Mouse (Mus musculus) fat pad, adult 2 months (tissue): ENCODE measurements around the gene Ndrg3.
"Not testable (repeated sequence)": the region's sequence is repeated elsewhere in the genome, so short reads cannot be mapped to it uniquely, and the experiment has no call there.

ENCODE experiments used
- DNase-seq: peaks from one replicate; pipeline ENCODE4 v3.0.0-alpha.2; 2011; ENCODE audit warnings: low read depth, low spot score; ENCODE audit errors: extremely low read depth

The Ndrg3 gene

DNA sequence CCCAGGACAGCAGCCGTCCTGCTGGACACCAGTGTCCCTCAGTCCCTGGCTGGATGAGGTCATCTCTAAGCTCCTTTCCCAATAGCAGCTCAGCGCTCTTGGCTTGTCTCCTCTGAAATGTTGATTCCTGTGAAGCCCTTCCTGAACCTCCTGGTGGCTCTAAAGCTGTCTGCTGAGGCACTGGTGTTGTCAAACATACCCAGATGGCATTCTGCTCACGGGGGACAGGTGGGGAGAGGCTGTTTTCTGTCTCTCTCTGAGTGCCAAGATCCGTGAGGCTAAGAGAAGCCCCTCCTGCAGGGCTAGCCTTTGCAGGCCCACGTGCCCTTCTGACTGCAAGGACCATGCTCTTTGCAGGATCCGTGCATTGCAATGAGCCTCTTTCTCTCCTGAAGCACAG, 51.9 kb downstream of the Ndrg3 start:
- DNase-seq = not testable (repeated sequence)

DNA sequence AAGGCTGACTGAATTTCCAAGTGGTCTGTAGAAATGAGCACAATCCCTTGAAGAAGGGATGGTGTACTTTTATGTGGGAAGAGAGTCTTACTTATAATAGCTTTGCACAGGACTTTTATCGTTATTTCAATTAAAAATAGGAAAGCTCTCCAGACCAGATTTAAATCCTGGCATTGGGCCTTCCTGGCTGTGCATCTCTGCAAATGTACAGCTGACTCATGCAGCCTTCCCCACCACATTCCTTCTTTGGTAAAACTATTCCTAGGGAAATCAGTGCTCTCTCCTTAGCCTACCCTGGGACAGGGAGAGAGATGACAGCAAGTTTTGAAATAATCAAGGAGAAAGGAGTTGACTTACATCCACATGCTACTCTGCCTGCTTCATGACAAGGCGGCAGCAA, 54.1 kb downstream of the Ndrg3 start:
- DNase-seq = no peak

- DNase-seq = no peak
These were observed 56.9 kb downstream of the Ndrg3 start for GRCm38 (mm10) chr2:156935005-156935404.

DNA sequence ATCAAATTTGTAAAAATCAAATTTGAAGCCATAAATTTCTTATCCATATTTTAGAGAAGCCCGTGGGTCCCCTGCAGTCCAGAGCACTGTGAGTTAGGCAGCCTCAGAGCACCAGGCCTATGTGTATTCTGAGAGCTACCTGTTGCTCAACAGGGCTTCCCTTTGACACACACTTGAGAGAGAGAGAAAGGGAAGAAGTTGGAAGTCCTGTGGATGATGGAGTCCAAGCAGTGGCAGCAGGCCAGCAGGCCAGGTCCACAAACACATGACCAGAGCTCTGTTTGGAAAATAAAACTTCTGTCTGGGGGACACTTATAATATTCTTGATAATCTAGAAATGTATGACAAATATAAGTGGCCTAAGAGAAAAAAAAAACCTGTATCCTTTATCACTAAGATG, 58.4 kb downstream of the Ndrg3 start:
- DNase-seq = no peak

- DNase-seq = no peak
These were observed 60.4 kb downstream of the Ndrg3 start for GRCm38 (mm10) chr2:156931421-156931820.

GRCm38 (mm10) chr2:156930549-156930948, 61.3 kb downstream of the Ndrg3 start:
- no peak for DNase-seq

DNA sequence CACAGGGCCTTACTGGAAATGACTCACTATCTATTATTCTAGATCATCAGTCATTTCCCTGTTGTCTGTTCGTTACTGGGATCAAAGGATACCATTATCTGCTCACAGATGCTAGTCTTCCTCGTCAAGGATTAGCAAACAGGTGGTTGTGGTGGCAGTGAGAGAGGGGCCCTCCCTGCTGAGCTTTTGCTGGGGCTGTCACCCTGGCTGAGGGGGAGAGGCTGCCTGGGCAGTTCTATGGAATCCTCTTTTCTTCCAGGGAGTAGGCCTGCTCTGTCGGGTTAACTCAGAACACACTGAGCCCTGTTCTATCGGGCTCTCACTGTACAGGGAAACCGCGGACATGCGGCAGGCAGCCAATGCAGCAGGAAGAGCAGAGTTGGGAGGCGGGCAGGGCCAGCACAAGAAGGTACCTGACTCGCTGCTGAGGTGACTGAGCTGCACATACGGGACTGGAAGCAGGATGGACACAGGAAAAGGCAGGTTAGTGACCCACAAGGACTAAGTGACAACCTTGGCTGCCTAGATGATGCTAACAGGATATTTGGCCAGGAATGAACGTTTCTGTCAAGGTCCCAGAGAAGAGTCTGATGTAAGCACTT, 62.2 kb downstream of the Ndrg3 start:
- DNase-seq = no peak

DNA sequence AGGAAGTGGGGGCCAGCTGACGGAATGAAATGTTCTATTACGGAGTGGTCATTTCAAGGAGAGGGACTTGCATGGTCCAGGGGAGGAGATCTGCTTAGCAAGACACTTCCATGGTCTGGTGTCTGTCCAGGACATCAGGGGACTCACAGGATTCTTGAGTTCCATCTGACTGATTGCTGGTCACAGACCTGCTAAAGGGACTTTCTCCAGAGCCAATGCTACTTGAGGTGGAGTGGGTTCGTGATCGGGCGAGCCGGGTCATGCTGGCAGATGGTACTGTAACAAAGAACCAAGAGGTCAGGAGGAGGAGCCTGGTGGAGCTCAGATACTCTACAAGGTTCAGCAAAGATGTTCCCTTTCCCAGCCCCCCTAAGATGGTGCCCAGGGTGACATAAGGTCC, 63.2 kb downstream of the Ndrg3 start:
- DNase-seq = no peak

- DNase-seq = no peak
These were observed 64.2 kb downstream of the Ndrg3 start for GRCm38 (mm10) chr2:156927663-156928062.

- not testable (repeated sequence) for DNase-seq
These were observed 66.2 kb downstream of the Ndrg3 start for GRCm38 (mm10) chr2:156925611-156926010.

DNA sequence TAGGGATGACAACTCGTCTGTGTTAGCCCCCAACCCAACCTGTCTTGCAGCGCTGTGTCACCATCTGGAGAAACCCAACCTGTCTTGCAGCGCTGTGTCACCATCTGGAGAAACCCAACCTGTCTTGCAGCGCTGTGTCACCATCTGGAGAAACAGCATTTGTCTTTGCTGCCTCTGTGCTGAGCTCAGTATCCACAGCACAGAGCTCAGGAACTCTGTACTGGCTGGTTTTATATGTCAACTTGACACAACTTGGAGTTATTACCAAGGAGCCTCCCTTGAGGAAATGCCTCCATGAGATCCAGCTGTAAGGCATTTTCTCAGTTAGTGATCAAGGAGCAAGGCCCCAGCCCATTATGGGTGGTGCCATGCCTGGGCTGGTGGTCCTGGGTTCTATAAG, 66.8 kb downstream of the Ndrg3 start:
- not testable (repeated sequence) for DNase-seq

- no peak for DNase-seq
These were observed 67.5 kb downstream of the Ndrg3 start for GRCm38 (mm10) chr2:156924210-156924898.

GRCm38 (mm10) chr2:156923057-156923456, 68.8 kb downstream of the Ndrg3 start:
- DNase-seq = no peak

GRCm38 (mm10) chr2:156919796-156920195, 72.1 kb downstream of the Ndrg3 start:
- no peak for DNase-seq

- DNase-seq = not testable (repeated sequence)
These were observed 72.7 kb downstream of the Ndrg3 start for GRCm38 (mm10) chr2:156919191-156919590.

DNA sequence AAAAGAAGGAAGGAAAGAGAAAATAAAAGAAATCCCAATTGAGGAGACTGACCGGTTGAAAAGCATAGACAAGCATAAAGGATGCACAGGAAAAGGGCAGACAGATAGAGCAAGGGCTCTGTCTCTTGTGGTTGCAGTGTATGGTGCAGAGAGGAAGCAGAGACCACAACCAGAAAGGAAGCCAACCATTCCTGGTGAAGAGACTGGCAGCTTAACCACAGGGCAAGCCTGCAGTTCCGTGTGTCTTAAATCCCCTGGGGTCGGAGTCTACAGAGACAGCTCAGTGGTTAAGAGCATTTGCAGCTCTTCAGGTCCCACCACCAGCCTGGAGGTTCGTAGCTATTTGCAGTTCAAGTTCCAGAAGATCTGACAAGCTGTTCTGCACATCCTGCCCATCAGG, 73.3 kb downstream of the Ndrg3 start:
- no peak for DNase-seq

DNA sequence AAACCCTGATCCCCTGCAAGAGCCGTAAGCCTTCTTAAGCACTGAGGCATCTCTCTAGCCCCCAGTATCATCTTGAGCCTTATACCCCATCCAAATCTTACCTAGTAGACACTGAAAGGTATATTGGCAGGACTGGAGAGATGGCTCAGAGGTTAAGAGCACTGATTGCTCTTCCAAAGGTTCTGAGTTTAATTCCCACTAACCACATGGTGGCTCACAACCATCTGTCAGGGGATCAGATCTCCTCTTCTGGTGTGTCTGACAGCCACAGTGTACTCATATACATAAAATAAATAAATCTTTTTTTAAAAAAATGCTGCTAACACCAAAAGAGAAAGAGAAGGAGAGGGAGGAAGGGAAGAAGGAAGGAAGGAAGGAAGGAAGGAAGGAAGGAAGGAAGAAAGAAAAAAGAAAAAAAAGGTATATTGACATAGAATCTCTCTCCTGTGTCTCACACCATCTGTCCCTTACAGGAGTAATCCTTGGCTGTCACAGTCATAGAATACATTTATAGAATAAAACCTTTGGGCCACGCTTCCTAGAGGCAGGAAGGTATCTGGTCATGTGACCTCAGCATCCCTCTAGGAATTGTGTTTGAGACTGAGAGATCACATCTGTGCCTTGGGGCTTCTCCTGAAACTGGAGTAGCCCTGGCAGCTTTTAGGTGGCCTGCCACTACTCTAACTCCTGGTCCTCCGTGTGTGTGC, 75.3 kb downstream of the Ndrg3 start:
- DNase-seq = no peak

DNA sequence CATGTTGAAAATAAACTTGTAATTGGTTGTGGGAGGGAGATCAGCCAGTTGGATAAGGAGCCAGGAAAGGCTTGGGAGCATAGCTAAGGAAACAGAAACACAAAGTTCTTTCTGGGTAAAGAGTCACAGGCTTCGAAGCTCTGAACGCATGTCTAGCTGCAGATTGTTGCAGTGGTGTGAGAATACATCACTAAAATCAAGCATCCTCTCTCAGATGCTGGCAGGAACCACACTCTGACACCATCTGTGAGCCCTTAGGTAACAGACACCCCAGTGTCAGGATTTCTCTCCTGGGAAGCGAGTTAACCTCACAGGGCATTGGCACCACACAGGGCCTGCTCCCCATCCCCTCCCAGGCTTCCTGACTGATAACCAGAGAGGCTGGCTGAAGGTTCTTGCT, 76.3 kb downstream of the Ndrg3 start:
- DNase-seq = no peak

DNA sequence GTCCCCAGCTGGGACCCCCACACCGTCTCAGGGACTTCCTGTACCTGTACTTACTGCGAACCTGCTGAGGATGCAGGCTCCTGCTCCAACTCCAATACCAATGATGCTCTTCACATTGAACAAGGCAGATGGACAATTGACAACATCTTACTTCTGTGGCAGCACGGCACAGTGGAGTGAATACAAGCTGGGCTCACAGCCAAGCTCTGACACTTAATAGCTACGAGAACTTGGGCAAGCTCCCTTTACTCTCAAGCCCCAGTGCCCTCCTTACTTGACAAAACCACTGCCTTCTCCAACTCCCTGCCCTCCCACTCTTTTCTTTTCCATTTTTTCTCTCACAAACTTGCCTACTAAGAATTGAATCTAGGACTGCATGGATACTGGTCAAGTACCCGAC, 78.7 kb downstream of the Ndrg3 start:
- DNase-seq = no peak

DNA sequence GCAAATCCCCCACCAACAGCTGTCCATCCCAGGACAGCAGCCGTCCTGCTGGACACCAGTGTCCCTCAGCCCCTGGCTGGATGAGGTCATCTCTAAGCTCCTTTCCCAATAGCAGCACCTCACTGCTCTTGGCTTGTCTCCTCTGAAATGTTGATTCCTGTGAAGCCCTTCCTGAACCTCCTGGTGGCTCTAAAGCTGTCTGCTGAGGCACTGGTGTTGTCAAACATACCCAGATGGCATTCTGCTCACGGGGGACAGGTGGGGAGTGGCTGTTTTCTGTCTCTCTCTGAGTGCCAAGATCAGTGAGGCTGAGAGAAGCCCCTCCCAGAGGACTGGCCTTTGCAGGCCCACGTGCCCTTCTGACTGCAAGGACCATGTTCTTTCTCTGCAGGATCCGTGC, 85.9 kb downstream of the Ndrg3 start:
- not testable (repeated sequence) for DNase-seq

- DNase-seq = no peak
These were observed 86.7 kb downstream of the Ndrg3 start for GRCm38 (mm10) chr2:156904976-156905717.

GRCm38 (mm10) chr2:156903367-156903766, 88.5 kb downstream of the Ndrg3 start:
- DNase-seq = no peak
